Mouse (Mus musculus) cerebellum, adult 2 months (tissue): Measurements from ENCODE around the gene Zfp146. TPM values are rescaled to one million over a fixed set of nuclear protein-coding genes. Genes with fewer than 3 reads are reported as not detected.

Experiments used
- DNase-seq, 2 experiments: peaks; one replicate each; pipeline ENCODE4 v3.0.0; 2021
- H3K27ac ChIP-seq: fragments of 200-500 bp; 2 replicates; pipeline ENCODE4 v1.5.1; 2012; ENCODE audit warnings: low read length, control low read depth, inconsistent platforms; ENCODE audit not compliant: insufficient read depth
- H3K27me3 ChIP-seq: fragments of 200-500 bp; 2 replicates; pipeline ENCODE4 v1.6.1; 2012; ENCODE audit warnings: inconsistent platforms, mild to moderate bottlenecking, low read length, moderate library complexity; ENCODE audit not compliant: control insufficient read depth, insufficient read depth
- H3K4me1 ChIP-seq: fragments of 200-500 bp; 2 replicates; pipeline ENCODE4 v1.6.1; 2011; ENCODE audit warnings: low read length; ENCODE audit not compliant: control insufficient read depth, insufficient read depth
- H3K4me3 ChIP-seq: fragments of 200-500 bp; replicated peaks from 2 replicates; pipeline ENCODE3; 2011; ENCODE audit warnings: mild to moderate bottlenecking, low read depth, low read length, control low read depth; ENCODE audit not compliant: insufficient read depth
- CTCF ChIP-seq: fragments of 200-500 bp; IDR thresholded peaks from 2 replicates; pipeline ENCODE4 v1.5.1; 2011; ENCODE audit warnings: low read depth, mild to moderate bottlenecking, control low read depth, low read length, moderate library complexity, borderline replicate concordance; ENCODE audit not compliant: insufficient read depth
- POLR2A ChIP-seq: fragments of 200-500 bp; IDR thresholded peaks from 2 replicates; pipeline ENCODE4 v1.6.1; 2011; ENCODE audit warnings: low read length, control low read depth, borderline replicate concordance; ENCODE audit not compliant: insufficient read depth
- WGBS: fragments of 180-500 bp; shearing (Covaris S2); methylation state at CpG from one replicate; pipeline ENCODE4 v1.1.7; 2018; 5-methylcytosine and 5-hydroxymethylcytosine counted together
- polyA plus RNA-seq: library from polyadenylated mRNA; depleted of rRNA; stranded (reverse); fragments of >200 nt; gene quantifications from 2 replicates; pipeline ENCODE4 v1.2.3, GENCODE M21; 2012

Gene Zfp146
- polyA plus RNA-seq, 1 experiment: 38.0 TPM

- WGBS: 80% methylated on average over 6 of the region's 6 CpGs
- no peak overlapping the region for H3K27ac ChIP-seq
- H3K4me1 ChIP-seq: peaks cover 28% of the 10 kb centered on the region
These were observed 26.6 kb upstream of the Zfp146 start for GRCm38 (mm10) chr7:30196171-30196570.

DNA sequence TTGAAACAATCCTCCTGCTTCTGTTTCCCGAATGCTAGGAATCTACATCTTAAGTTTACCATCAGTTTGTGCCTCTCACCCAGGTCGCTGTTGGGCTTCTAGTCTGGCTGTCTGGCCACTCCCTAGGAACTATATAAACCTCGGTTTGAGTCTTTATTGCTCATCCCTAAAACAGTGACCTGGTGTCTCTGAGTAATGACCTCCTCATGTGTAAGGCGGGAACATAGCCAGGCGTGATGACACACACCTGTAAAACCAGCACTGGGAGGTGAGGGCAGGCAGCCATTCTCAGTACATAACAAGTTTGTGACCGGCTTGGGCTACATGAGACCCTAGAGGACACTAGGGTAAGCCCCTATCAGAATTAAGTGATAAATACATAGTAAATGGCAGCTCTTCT, 25.9 kb upstream of the Zfp146 start:
- Histone ChIP-seq H3K4me3 (no peak overlapping the region), H3K27ac (no peak overlapping the region)

More at GRCm38 (mm10) chr7:30196171-30196570, 26.6 kb upstream of the Zfp146 start:
- DNase-seq: no peak
- Histone ChIP-seq H3K4me3 (no peak overlapping the region), H3K27me3 (no peaks in the 10 kb centered on the region)
- no peak for TF ChIP-seq CTCF
- no peak for TF ChIP-seq POLR2A

GRCm38 (mm10) chr7:30194884-30195283, 25.3 kb upstream of the Zfp146 start:
- peak; percentile 96 to 98 for DNase-seq
- no peaks in the 10 kb centered on the region for H3K27me3 ChIP-seq
- peak overlapping the region; percentile 90 for H3K4me3 ChIP-seq
- WGBS: under 1% methylated on average over 28 of the region's 28 CpGs
- peak overlapping the region; percentile 89 for H3K27ac ChIP-seq
- no peak for TF ChIP-seq CTCF
- peak; percentile 84 for TF ChIP-seq POLR2A
- H3K4me1 ChIP-seq: peaks cover 22% of the 10 kb centered on the region

More for the DNA sequence above, 25.9 kb upstream of the Zfp146 start:
- TF ChIP-seq CTCF (no peak), POLR2A (no peak)
- WGBS: 76% methylated on average over 6 of the region's 6 CpGs
- peaks cover 28% of the 10 kb centered on the region for H3K4me1 ChIP-seq
- no peak for DNase-seq
- no peaks in the 10 kb centered on the region for H3K27me3 ChIP-seq

GRCm38 (mm10) chr7:30194101-30194831, 24.7 kb upstream of the Zfp146 start:
- no peak for TF ChIP-seq CTCF
- no peak for TF ChIP-seq POLR2A
- Histone ChIP-seq H3K27me3 (no peaks in the 10 kb centered on the region), H3K4me3 (peak overlapping the region; percentile 90), H3K27ac (peak overlapping the region; percentile 89), H3K4me1 (peaks cover 20% of the 10 kb centered on the region)
- peak; percentile 72 to 75 for DNase-seq
- under 1% methylated on average over 26 of the region's 26 CpGs for WGBS

- 3% methylated on average over 26 of the region's 26 CpGs for WGBS
These were observed 24.1 kb upstream of the Zfp146 start for GRCm38 (mm10) chr7:30193581-30194100.

GRCm38 (mm10) chr7:30193013-30193412, 23.5 kb upstream of the Zfp146 start:
- Histone ChIP-seq H3K27me3 (no peaks in the 10 kb centered on the region), H3K27ac (no peak overlapping the region), H3K4me3 (peak overlapping the region; percentile 14), H3K4me1 (peaks cover 30% of the 10 kb centered on the region)
- 28% methylated on average over 9 of the region's 9 CpGs for WGBS
- no peak for TF ChIP-seq CTCF
- TF ChIP-seq POLR2A: no peak
- DNase-seq: no peak

More at GRCm38 (mm10) chr7:30193581-30194100, 24.1 kb upstream of the Zfp146 start:
- H3K27me3 ChIP-seq: no peaks in the 10 kb centered on the region
- peak overlapping the region; percentile 90 for H3K4me3 ChIP-seq
- no peak overlapping the region for H3K27ac ChIP-seq
- H3K4me1 ChIP-seq: peaks cover 25% of the 10 kb centered on the region
- TF ChIP-seq POLR2A: peak; percentile 51
- no peak for TF ChIP-seq CTCF
- DNase-seq: peak; percentile 89

DNA sequence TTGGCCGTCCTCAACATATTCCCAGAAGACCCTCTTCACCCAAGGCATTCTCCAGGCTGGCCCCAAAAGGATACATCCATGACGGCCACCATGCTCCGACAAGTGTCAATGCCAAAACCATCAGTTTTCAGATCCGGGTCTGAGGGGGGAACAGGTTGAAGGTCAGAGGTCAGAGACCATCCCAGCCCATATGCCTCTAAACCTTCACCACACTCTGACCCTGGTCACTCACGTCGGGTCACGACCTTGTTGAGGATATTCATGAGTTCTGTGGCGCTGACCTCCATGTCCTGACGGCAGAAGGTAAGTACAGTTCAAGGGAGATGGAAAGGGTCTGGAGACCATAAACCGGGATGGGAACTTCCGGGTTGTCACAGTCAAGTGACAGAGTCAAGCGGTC, 22.5 kb upstream of the Zfp146 start:
- TF ChIP-seq CTCF (no peak), POLR2A (no peak)
- no peak overlapping the region for H3K27ac ChIP-seq
- peaks cover 29% of the 10 kb centered on the region for H3K4me1 ChIP-seq
- WGBS: 90% methylated on average over 12 of the region's 12 CpGs
- no peaks in the 10 kb centered on the region for H3K27me3 ChIP-seq
- no peak for DNase-seq
- no peak overlapping the region for H3K4me3 ChIP-seq

- DNase-seq: no peak
- Histone ChIP-seq H3K27me3 (no peaks in the 10 kb centered on the region), H3K4me1 (peaks cover 28% of the 10 kb centered on the region), H3K27ac (peak overlapping the region; percentile 42), H3K4me3 (no peak overlapping the region)
- no peak for TF ChIP-seq CTCF
- TF ChIP-seq POLR2A: no peak
- WGBS: 83% methylated on average over 4 of the region's 4 CpGs
These were observed 19.6 kb upstream of the Zfp146 start for GRCm38 (mm10) chr7:30189116-30189491.
